Mouse (Mus musculus): ENCODE data around the gene Bcr. TPM values are rescaled to one million over a fixed set of nuclear protein-coding genes. Genes with fewer than 3 reads are reported as not detected.
A peak's percentile ranks its signal among the peaks of the same experiment; 100 is the strongest.

Bcr gene
- polyA plus RNA-seq, 1 experiment from 2014 or later: 10.8 TPM

GRCm38 (mm10) chr10:75146619-75147018, 86.2 kb downstream of the Bcr start:
- Histone ChIP-seq H3K4me1 (peaks cover 17% of the 10 kb centered on the region; the same call in 1 of the 2 replicates), H3K4me3 (no peak overlapping the region), H3K9me3 (no peaks in the 10 kb centered on the region), H3K9ac (replicated peaks) (no peak overlapping the region), H3K27me3 (no peaks in the 10 kb centered on the region), H3K36me3 (peaks cover 58% of the 10 kb centered on the region), H3K27ac (replicated peaks) (no peak overlapping the region), H3K4me2 (replicated peaks) (no peak overlapping the region)
- 85% methylated on average over 10 of the region's 10 CpGs for WGBS
- no peak for ATAC-seq (ENCODE audit: low FRiP score, low read depth)

- Histone ChIP-seq H3K36me3 (peaks cover 50% of the 10 kb centered on the region), H3K4me1 (peaks cover 17% of the 10 kb centered on the region; the same call in 1 of the 2 replicates), H3K4me3 (no peak overlapping the region), H3K27me3 (no peaks in the 10 kb centered on the region), H3K9me3 (no peaks in the 10 kb centered on the region), H3K27ac (replicated peaks) (0 out of 2 replicates have a peak overlapping the region, but pooled peaks have one; percentile 44), H3K9ac (replicated peaks) (0 out of 2 replicates have a peak overlapping the region, but pooled peaks have one; percentile 4), H3K4me2 (replicated peaks) (no peak overlapping the region)
- 9% methylated on average over 6 of the region's 6 CpGs for WGBS
- no peak for ATAC-seq (ENCODE audit: low FRiP score, low read depth)
Measured at GRCm38 (mm10) chr10:75148295-75148694, 87.9 kb downstream of the Bcr start.

- Histone ChIP-seq H3K27me3 (no peaks in the 10 kb centered on the region), H3K4me1 (peaks cover 17% of the 10 kb centered on the region; the same call in 1 of the 2 replicates), H3K9me3 (no peaks in the 10 kb centered on the region), H3K4me2 (replicated peaks) (no peak overlapping the region), H3K27ac (replicated peaks) (no peak overlapping the region), H3K4me3 (no peak overlapping the region), H3K9ac (replicated peaks) (no peak overlapping the region), H3K36me3 (peaks cover 51% of the 10 kb centered on the region)
- no peak for ATAC-seq (ENCODE audit: low FRiP score, low read depth)
- WGBS: 70% methylated on average over 5 of the region's 5 CpGs
Measured at GRCm38 (mm10) chr10:75150361-75150760, 90.0 kb downstream of the Bcr start.

- Histone ChIP-seq H3K4me3 (no peak overlapping the region), H3K27ac (replicated peaks) (no peak overlapping the region), H3K4me1 (peaks cover 17% of the 10 kb centered on the region; the same call in 1 of the 2 replicates), H3K9me3 (no peaks in the 10 kb centered on the region), H3K27me3 (no peaks in the 10 kb centered on the region), H3K4me2 (replicated peaks) (no peak overlapping the region), H3K9ac (replicated peaks) (no peak overlapping the region), H3K36me3 (peaks cover 47% of the 10 kb centered on the region)
- ATAC-seq (ENCODE audit: low FRiP score, low read depth): peak; percentile 66
Measured at GRCm38 (mm10) chr10:75151311-75151710, 90.9 kb downstream of the Bcr start.

GRCm38 (mm10) chr10:75156835-75157234, 96.4 kb downstream of the Bcr start:
- WGBS: 77% methylated on average over 6 of the region's 6 CpGs
- H3K4me3 ChIP-seq: no peak overlapping the region
- no peaks in the 10 kb centered on the region for H3K9me3 ChIP-seq
- ATAC-seq (ENCODE audit: low FRiP score, low read depth): no peak
- H3K9ac ChIP-seq (replicated peaks): no peak overlapping the region
- H3K4me1 ChIP-seq: no peaks in the 10 kb centered on the region
- no peak overlapping the region for H3K27ac ChIP-seq (replicated peaks)
- no peaks in the 10 kb centered on the region for H3K27me3 ChIP-seq
- H3K4me2 ChIP-seq (replicated peaks): no peak overlapping the region
- H3K36me3 ChIP-seq: peaks cover 77% of the 10 kb centered on the region

- no peak overlapping the region for H3K27ac ChIP-seq (replicated peaks)
- no peaks in the 10 kb centered on the region for H3K27me3 ChIP-seq
- no peak overlapping the region for H3K9ac ChIP-seq (replicated peaks)
- peaks cover 79% of the 10 kb centered on the region for H3K36me3 ChIP-seq
- 92% methylated on average over 8 of the region's 8 CpGs for WGBS
- H3K4me2 ChIP-seq (replicated peaks): no peak overlapping the region
- no peak overlapping the region for H3K4me3 ChIP-seq
- ATAC-seq (ENCODE audit: low FRiP score, low read depth): no peak
- no peaks in the 10 kb centered on the region for H3K4me1 ChIP-seq
- no peaks in the 10 kb centered on the region for H3K9me3 ChIP-seq
Measured at GRCm38 (mm10) chr10:75157713-75158112, 97.3 kb downstream of the Bcr start.

GRCm38 (mm10) chr10:75158356-75158755, 98.0 kb downstream of the Bcr start:
- Histone ChIP-seq H3K27me3 (no peaks in the 10 kb centered on the region), H3K9ac (replicated peaks) (no peak overlapping the region), H3K36me3 (peaks cover 84% of the 10 kb centered on the region), H3K4me2 (replicated peaks) (no peak overlapping the region), H3K27ac (replicated peaks) (no peak overlapping the region), H3K4me1 (no peaks in the 10 kb centered on the region), H3K9me3 (no peaks in the 10 kb centered on the region), H3K4me3 (no peak overlapping the region)
- no peak for ATAC-seq (ENCODE audit: low FRiP score, low read depth)
- WGBS: 80% methylated on average over 1 of the region's 1 CpGs

- 0 out of 2 replicates have a peak, but pooled peaks have one; percentile 30 for ATAC-seq (ENCODE audit: low FRiP score, low read depth)
- H3K27ac ChIP-seq (replicated peaks): no peak overlapping the region
- no peaks in the 10 kb centered on the region for H3K4me1 ChIP-seq
- H3K36me3 ChIP-seq: peaks cover 82% of the 10 kb centered on the region
- no peak overlapping the region for H3K4me2 ChIP-seq (replicated peaks)
- H3K4me3 ChIP-seq: no peak overlapping the region
- H3K9ac ChIP-seq (replicated peaks): no peak overlapping the region
- WGBS: 77% methylated on average over 10 of the region's 10 CpGs
- H3K27me3 ChIP-seq: no peaks in the 10 kb centered on the region
- H3K9me3 ChIP-seq: no peaks in the 10 kb centered on the region
Measured at GRCm38 (mm10) chr10:75160171-75160900, 99.9 kb downstream of the Bcr start.

- Histone ChIP-seq H3K4me3 (no peak overlapping the region), H3K9me3 (no peaks in the 10 kb centered on the region), H3K36me3 (peaks cover 78% of the 10 kb centered on the region), H3K9ac (replicated peaks) (no peak overlapping the region), H3K4me1 (no peaks in the 10 kb centered on the region), H3K4me2 (replicated peaks) (no peak overlapping the region), H3K27me3 (no peaks in the 10 kb centered on the region), H3K27ac (replicated peaks) (no peak overlapping the region)
- ATAC-seq (ENCODE audit: low FRiP score, low read depth): no peak
- WGBS: 78% methylated on average over 10 of the region's 10 CpGs
Measured at GRCm38 (mm10) chr10:75165825-75166481, 105.6 kb downstream of the Bcr start.

GRCm38 (mm10) chr10:75166601-75167000, 106.2 kb downstream of the Bcr start:
- WGBS: 96% methylated on average over 4 of the region's 4 CpGs
- no peak overlapping the region for H3K4me3 ChIP-seq
- no peaks in the 10 kb centered on the region for H3K27me3 ChIP-seq
- no peak overlapping the region for H3K4me2 ChIP-seq (replicated peaks)
- H3K4me1 ChIP-seq: no peaks in the 10 kb centered on the region
- ATAC-seq (ENCODE audit: low FRiP score, low read depth): no peak
- H3K36me3 ChIP-seq: peaks cover 81% of the 10 kb centered on the region
- no peak overlapping the region for H3K27ac ChIP-seq (replicated peaks)
- H3K9ac ChIP-seq (replicated peaks): no peak overlapping the region
- no peaks in the 10 kb centered on the region for H3K9me3 ChIP-seq

GRCm38 (mm10) chr10:75170207-75170850, 109.9 kb downstream of the Bcr start:
- Histone ChIP-seq H3K9ac (replicated peaks) (no peak overlapping the region), H3K4me2 (replicated peaks) (no peak overlapping the region), H3K27me3 (no peaks in the 10 kb centered on the region), H3K9me3 (no peaks in the 10 kb centered on the region), H3K4me3 (no peak overlapping the region), H3K27ac (replicated peaks) (no peak overlapping the region), H3K36me3 (peaks cover 69% of the 10 kb centered on the region), H3K4me1 (no peaks in the 10 kb centered on the region)
- ATAC-seq (ENCODE audit: low FRiP score, low read depth): no peak
- 90% methylated on average over 12 of the region's 12 CpGs for WGBS

- Histone ChIP-seq H3K4me3 (no peak overlapping the region), H3K27ac (replicated peaks) (no peak overlapping the region), H3K4me2 (replicated peaks) (no peak overlapping the region), H3K9ac (replicated peaks) (no peak overlapping the region), H3K4me1 (no peaks in the 10 kb centered on the region), H3K36me3 (peaks cover 80% of the 10 kb centered on the region), H3K9me3 (no peaks in the 10 kb centered on the region), H3K27me3 (no peaks in the 10 kb centered on the region)
- WGBS: 83% methylated on average over 8 of the region's 8 CpGs
- ATAC-seq (ENCODE audit: low FRiP score, low read depth): no peak
Measured at GRCm38 (mm10) chr10:75173056-75173455, 112.7 kb downstream of the Bcr start.

All from midbrain, embryonic 12.5 days (tissue).